Comparison of ENCODE assay signal across 14 mouse cellular contexts in the genomic region with DNA sequence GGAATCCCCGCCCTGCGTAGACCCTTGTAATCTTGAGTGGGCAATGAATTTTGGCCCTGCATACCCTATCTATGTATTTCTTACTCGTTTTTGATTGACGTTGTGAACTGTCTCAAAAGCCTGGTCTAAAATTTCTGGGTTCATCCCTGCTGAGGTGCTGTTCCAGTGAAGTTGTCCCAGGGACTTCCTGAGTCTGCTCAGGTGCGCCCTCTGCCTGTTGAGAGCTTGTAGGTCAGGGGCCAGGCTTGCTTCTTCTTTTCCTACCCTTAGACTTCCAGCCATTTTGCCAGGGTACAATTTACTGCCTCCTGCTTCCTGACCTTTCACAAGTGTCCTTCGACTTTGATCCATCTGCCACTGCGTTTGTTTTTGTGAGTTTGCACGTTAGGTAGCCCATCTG. TPM values are rescaled to one million over a fixed set of nuclear protein-coding genes. Genes with fewer than 3 reads are reported as not detected.
DNase-seq lines count a peak whose midpoint lies in the region; ATAC-seq and TF ChIP-seq lines count a peak whose summit lies in the region.
"Not testable (repeated sequence)": the region's sequence is repeated elsewhere in the genome, so short reads cannot be mapped to it uniquely, and the experiment has no call there.
"Had no signal": no experiment of that assay in that cellular context is flagged by ENCODE, and none has a peak within 500 bp of the region (broad histone marks: within the 10 kb centered on the region; RNA-seq: fewer than 3 reads in every experiment).

No protein-coding gene starts in this region.

- H3K27me3 ChIP-seq in liver, embryonic 14.5 days (ENCODE audit: control insufficient read depth, insufficient read depth, low read length); neural tube, embryonic 12.5 days (replicated peaks): not testable (repeated sequence)

- not testable (repeated sequence) for TF ChIP-seq EP300 in liver, embryonic 14.5 days (IDR thresholded peaks at IDR 0.05; ENCODE audit: low read depth)

- not testable (repeated sequence) for H3K9me3 ChIP-seq in liver, embryonic 14.5 days (ENCODE audit: control insufficient read depth, low read length); neural tube, embryonic 12.5 days

- H3K36me3 ChIP-seq in liver, embryonic 14.5 days (replicated peaks; ENCODE audit: control insufficient read depth, insufficient read depth, low read depth); neural tube, embryonic 12.5 days: not testable (repeated sequence)

- TF ChIP-seq CTCF in liver, embryonic 14.5 days (IDR thresholded peaks at IDR 0.05; ENCODE audit: low read depth), result peak; percentile 20

- DNase-seq in ES-CJ7 (ENCODE audit: low read depth, low spot score), result peak; percentile 44
- DNase-seq in cerebellum, postnatal 25 days, result peak; percentile 2 to 3
- DNase-seq in frontal cortex, postnatal 25 days (ENCODE audit: low spot score in 2 of 2), result peak; percentile 3 to 7
- peak; percentile 10 for DNase-seq in heart, postnatal 4 days
- peak; percentile 3 for DNase-seq in kidney, postnatal 10 days
- not testable (repeated sequence) for DNase-seq in liver, embryonic 14.5 days (ENCODE audit: low read depth in 3 of 3, low spot score in 3 of 3)
- peak; percentile 2 for DNase-seq in testis, postnatal 14 days (ENCODE audit: low spot score)

- 0% methylated on average over 4 of the region's 8 CpGs for WGBS in liver, embryonic 14.5 days (ENCODE audit: insufficient replicate concordance)
- 0% methylated on average over 4 of the region's 8 CpGs for WGBS in neural tube, embryonic 12.5 days

- not testable (repeated sequence) for H3K27ac ChIP-seq in liver, embryonic 14.5 days; neural tube, embryonic 12.5 days

- H3K4me2 ChIP-seq in liver, embryonic 14.5 days (ENCODE audit: low read depth), result not testable (repeated sequence)
- peak overlapping the region; percentile 58 for H3K4me2 ChIP-seq in neural tube, embryonic 12.5 days (replicated peaks)

- not testable (repeated sequence) for H3K9ac ChIP-seq in liver, embryonic 14.5 days (replicated peaks); neural tube, embryonic 12.5 days

- not testable (repeated sequence) for H3K4me3 ChIP-seq in liver, embryonic 14.5 days (ENCODE audit: insufficient read depth in 1 of 2, low read depth in 2 of 2, low read length in 2 of 2); neural tube, embryonic 12.5 days

- not testable (repeated sequence) for H3K4me1 ChIP-seq in liver, embryonic 14.5 days (replicated peaks; ENCODE audit: control insufficient read depth in 2 of 2, insufficient read depth in 2 of 2, low read length in 1 of 2); neural tube, embryonic 12.5 days

- ATAC-seq in liver, embryonic 14.5 days (ENCODE audit: insufficient read depth); neural tube, embryonic 12.5 days (ENCODE audit: low FRiP score, low read depth): not testable (repeated sequence)

RNA-seq across cellular contexts. Expression of gene Gm2956, which starts 1.0 kb away (rescaled TPM):
- total RNA-seq in heart, postnatal 4 days (2021), result under 1 TPM; 0.52 to 0.86 TPM
- not detected in 2 replicates for polyA plus RNA-seq in liver, embryonic 14.5 days (2012; rRNA removed)
- polyA plus RNA-seq in liver, embryonic 14.5 days (2014; fragmentation: Nextera tagmentation; extraction: Ambion mirVana), result not detected in 2 replicates
- not detected in 2 replicates for polyA plus RNA-seq in neural tube, embryonic 12.5 days (2016; fragmentation: Nextera tagmentation; extraction: Ambion mirVana)
- total RNA-seq: adrenal gland, postnatal 36 days; gastrocnemius, adult 18-20 months; heart, postnatal 25 days; neutrophil, adult 5-6 weeks had no signal
- polyA plus RNA-seq: kidney, embryonic 14.5 days; liver, embryonic 15.5 days had no signal
